Mouse (Mus musculus) frontal cortex, postnatal 10 days (tissue): ENCODE measurements around the gene Npcd.

Experiments
- DNase-seq, 2 experiments: peaks; one replicate each; pipeline ENCODE4 v3.0.0; 2022; ENCODE audit warnings: low spot score in 2 of 2, mixed read lengths in 1 of 2

Npcd gene

GRCm38 (mm10) chr15:79834130-79834880 lies at the start of gene Npcd, which contains the start of gene Cbx6:
Gene Npcd (minus strand): TSS chr15:79834237.
Gene Cbx6 (minus strand): TSS chr15:79834688.
- DNase-seq: peak; percentile 97 to 99

DNA sequence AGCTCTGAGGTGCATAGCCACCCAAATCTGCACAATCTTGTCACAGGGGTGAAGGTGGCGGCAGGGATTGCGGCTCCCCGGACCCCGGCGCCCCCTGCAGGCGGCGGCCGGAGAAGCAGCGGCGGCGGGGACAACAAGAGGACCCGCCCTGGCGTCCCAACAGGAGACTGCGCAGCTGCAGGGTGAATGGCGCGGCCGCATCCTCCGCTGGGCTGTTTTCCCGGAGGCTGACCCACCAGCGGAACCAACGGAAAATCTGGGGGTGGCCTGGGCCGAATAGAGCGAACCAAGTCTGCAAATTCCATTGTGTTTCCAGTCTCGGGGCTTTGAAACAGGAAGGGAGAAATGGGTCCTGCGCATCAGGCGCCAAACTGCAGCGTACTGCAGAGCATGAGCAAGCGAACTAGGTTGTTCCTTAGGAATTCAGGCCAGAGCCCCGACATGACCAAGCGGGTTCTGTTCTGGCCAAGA lies 49.4 kb upstream of the Npcd start:
- peak; percentile 91 to 93 for DNase-seq

GRCm38 (mm10) chr15:79882623-79883267 lies 48.7 kb upstream of the Npcd start:
- peak; percentile 57 to 73 for DNase-seq

DNA sequence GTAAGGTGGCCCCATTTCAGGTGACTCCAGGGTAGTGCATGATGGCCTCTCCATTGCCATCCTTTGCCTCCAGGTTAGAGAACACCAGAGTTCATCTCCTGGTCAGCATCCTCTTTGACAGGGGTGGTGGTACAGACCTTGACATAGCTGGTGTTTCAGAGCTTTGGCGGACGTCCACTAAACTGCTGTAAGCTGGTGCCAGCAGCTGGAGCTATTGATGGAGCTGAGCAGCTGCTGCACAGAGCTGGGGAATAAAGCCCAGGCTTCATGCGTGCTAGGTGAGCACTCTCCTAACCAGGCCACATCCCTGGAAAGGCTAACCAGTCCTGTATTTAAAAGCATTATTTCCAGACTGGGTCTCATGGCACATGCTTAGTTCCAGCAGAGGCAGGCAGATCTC lies 46.4 kb upstream of the Npcd start:
- no peak for DNase-seq

- DNase-seq: peak; percentile 52 to 63
Measured at GRCm38 (mm10) chr15:79879319-79879718, 45.3 kb upstream of the Npcd start.

DNA sequence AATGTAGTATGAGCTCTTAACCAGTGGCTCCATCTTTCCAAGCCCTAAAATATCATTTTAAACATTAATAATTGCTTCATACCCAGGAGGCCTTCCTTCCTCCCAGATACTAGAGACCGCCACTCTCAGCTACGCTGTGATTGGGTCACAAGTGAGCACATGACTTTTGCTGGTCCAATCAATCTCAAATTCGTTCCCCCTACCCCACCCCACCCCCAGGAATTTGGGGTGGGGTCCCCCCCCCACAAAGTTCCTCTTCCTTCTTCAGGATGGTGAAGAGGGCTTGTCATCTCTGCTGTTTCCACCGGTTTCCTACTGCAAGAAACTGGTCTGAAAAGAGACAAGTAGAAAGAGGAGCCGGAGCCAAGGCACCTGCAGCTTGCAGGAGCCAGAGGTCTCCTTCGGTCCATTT lies 44.7 kb upstream of the Npcd start:
- DNase-seq: no peak

DNA sequence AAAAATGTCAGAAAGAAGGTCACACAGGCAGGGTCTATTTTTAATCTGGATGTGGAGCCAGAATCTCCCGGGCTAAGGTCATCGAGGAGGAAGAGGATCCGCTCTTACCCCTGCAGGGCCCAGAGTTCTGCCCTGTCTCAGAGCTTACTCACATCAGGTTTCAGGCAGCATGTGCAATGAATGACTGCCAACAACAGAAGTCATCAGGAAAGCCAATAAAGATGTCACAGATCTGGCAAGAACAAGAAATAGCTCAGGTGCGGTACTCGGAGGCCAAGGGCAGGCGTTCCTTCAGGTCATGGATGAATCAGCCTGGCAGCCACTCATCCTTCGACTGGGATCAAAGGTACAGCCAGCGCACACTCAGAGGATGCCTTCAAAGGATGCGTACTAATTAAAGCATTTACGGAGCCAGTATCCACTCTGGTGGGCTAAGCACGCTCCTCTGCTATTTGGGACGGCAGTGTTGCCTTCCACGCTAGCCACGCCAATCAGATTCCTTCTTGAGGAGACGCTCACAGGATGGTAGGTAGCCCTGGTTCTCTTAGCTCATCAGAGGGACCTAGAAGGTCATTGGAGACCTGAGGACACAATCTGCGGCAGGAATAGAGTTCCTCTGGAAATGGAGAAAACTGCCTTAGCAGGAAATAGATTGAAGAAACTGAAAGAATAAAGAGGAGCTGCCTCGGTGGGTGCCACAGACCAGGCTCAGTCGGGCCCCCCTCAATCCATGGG lies 41.4 kb upstream of the Npcd start:
- DNase-seq: no peak

DNA sequence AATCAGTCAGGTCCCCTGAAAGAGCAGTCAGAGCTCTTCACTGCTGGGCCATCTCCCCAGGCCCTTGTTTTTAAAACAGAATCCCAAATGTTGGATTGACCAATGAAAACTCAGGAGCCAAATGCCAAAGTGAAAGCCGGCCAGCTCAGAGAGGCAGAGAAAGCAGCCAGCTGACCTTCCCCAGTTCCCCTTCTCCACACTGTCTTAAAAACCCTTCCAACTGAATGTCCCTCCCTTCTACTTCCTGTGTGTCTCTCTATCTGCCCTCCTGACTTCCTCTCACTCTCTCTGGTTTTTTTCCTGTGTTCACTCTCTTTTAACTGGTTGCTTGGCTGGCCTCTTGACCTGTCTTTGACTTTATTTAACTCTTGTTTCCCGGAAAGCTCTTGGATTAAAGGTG lies 40.0 kb upstream of the Npcd start:
- DNase-seq: no peak

DNA sequence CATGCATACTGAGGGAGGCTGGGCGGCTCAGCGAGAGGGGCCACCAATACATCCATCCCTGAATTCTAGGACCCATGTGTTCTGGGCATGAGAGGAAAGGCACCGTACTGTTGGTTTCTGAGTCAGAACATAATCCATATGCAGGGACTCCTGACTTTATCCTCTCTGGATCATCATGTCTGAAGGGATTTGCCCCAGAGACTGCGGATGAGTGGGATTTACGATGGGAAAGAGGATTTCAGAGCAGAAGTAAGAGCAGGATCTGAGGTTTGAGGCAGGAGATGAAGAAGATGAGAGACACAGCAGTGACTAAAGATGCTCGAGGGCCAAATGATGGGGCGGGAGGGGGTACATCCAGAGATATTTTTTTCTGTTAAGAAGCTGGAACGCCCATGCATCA lies 39.5 kb upstream of the Npcd start:
- DNase-seq: no peak

GRCm38 (mm10) chr15:79867260-79868002 lies 33.4 kb upstream of the Npcd start:
- DNase-seq: no peak

GRCm38 (mm10) chr15:79859821-79860220 lies 25.8 kb upstream of the Npcd start:
- DNase-seq: no peak

DNA sequence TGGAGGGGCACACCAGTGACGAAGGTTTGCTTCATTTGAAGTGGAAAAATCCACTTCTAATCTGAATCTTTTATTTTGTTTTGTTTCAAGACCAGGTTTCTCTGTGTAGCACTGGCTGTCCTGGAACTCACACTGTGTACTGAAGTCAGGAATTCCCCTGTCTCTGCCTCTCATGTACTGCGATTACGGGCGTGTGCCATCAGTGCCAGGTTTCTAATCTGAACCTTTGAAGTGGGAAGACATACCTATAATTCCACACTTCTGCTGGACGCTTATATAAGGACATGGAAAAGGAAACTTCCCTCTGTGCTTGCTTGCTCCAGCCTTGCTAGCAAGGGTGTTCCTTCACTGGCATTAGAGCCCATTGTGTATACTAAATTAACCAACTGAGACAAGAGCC lies 24.9 kb upstream of the Npcd start:
- no peak for DNase-seq

GRCm38 (mm10) chr15:79850143-79850542 lies 16.1 kb upstream of the Npcd start:
- DNase-seq: no peak

DNA sequence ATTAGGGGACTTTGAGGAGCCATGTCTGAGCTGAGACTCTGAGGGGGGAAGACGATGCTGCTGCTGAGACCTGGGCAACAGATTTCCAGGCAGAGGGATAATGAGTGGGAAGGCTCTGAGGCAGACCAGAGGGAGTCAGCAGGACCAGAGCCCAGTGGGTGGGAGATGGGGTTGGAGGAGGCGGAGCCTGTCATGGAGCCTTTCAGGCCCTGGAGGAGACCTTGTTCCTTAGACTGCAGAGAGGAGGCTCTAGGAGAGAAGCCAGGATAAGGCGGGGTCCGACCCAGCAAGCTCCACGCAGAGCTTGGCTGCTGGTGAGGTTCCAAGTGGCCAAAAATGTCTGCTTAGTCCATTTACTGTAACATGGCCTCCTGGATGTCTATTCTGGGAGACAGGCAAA lies 13.1 kb upstream of the Npcd start:
- peak; percentile 28 to 31 for DNase-seq

- no peak for DNase-seq
Measured at GRCm38 (mm10) chr15:79845986-79846385, 11.9 kb upstream of the Npcd start.

GRCm38 (mm10) chr15:79842985-79843384 lies 8.9 kb upstream of the Npcd start:
- DNase-seq: no peak

DNA sequence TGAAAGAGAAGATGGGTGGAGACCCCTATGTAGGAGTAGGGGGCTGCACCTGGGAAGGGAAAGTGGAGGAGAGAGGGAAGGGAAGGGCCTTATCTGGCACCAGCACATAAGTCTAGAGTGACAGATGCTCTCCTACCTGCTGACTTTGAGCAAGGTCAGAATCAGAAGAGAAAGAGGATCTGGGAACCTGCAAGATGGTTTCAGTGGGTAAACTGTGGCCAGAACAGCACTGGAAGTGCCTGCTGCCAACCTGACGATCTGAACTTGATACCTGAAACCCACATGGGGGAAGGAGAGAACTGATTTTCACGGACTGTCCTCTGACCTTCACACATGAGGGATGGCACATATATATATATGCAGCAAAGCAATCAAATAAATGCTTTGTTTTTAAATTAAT lies 6.2 kb upstream of the Npcd start:
- no peak for DNase-seq

DNA sequence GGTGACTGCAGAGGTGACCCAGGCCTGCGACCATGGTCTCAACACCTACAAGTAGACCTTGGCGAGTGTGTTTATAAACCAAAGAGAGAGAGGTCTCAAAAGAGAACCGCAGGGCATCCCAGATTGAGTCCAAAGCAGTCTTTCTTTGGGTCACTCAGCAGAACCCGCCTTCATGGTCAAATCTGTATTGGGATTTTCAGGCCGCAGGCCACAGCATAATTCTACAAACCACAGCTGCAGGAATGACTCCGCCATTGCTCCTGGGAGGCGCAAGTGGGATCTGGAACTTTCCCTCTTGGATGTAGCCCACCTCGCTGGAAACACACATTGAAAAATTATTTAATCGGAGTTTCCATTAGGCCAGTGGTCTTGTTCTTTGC lies 834 bp upstream of the Npcd start:
- no peak for DNase-seq

DNA sequence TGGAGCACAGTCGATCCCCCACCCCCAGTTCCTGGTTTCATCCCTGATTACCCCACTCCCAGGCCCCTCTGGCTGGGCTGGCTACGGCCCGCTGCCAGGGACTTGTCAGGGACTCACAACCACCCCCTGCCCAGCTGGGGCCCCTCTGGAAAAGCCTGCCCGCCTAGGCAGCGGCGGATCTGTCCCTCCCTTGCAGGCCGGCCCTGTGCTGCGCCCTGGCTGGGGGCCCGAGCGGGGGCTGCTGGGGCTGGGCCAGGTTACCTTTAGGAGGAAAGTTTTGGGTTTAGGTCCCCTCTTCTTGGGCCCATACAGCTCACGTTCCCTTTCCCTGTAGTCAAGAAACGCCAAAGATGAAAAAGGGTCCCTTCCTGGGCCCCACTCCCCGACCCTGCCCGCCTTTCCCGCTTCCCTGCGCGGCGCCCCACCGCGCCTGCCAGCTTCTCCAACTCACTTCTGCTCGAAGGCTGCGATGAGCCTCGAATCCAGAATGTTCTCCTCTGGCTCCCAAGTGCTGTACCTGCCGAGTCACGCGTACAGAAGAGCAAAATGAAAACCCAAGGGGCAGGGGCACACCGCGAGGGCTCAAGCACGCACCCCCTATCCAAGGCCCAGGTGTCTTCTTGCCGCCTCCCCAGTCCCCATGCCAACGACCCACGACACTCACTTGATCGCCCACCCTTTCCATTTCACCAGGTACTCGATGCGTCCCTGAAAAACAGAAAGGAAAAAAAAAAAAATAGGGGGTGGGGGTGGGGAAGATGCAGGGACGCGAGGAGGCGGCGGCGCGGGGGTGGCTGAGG lies 586 bp downstream of the Npcd start:
- peak in 1 of 2 experiments; percentile 50 for DNase-seq

- peak in 1 of 2 experiments; percentile 77 for DNase-seq
Measured at GRCm38 (mm10) chr15:79832064-79832900, 1.8 kb downstream of the Npcd start.
